Mouse (Mus musculus) gastrocnemius, adult 18-20 months (tissue): ENCODE data around the gene Mst1r. TPM values are rescaled to one million over a fixed set of nuclear protein-coding genes. Genes with fewer than 3 reads are reported as not detected.

Experiments used
- DNase-seq: peaks from one replicate; pipeline ENCODE4 v3.0.0; 2021; ENCODE audit warnings: low spot score
- total RNA-seq, 2 experiments: library from RNA; stranded (reverse); gene quantifications; 2 replicates each; pipeline ENCODE4 v1.2.3; 2021

The Mst1r gene
- total RNA-seq, 2 experiments from 2014 or later, result 0.39 to 0.52 TPM

GRCm38 (mm10) chr9:107950460-107951355 lies 44.0 kb downstream of the Mst1r start:
- DNase-seq, result peak; percentile 94

DNA sequence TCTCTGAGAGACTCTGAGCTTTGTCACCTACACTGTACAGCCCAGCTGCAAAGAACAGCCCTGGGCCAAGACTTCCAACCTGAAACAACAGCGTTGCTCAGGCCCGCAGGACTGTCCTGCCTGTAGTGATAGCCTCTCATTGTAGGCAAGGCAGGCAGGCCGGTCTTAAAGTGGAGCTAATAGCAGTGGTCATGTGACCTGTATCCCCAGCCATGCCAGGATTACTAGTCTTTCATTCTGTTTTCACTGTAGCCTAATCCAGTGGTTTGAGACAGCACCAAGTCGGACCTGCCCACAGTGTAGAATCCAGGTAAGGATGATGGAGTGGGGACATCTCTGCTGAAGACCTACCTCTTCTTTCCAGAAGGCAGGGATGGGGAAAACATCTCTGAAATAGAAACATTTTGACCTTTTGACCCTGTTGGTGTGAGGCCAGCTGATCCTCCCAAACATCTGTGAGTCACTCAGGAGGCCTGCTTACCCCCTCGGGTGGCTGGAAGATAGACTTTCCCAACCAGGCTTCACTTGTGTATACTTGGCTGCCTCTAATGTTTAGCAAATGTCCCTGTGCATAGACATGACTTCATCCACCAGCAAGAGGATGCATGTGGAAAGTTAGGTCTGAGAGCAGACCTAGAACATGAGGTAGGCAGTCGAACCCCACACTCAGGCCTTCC lies 49.1 kb downstream of the Mst1r start:
- peak; percentile 53 for DNase-seq

DNA sequence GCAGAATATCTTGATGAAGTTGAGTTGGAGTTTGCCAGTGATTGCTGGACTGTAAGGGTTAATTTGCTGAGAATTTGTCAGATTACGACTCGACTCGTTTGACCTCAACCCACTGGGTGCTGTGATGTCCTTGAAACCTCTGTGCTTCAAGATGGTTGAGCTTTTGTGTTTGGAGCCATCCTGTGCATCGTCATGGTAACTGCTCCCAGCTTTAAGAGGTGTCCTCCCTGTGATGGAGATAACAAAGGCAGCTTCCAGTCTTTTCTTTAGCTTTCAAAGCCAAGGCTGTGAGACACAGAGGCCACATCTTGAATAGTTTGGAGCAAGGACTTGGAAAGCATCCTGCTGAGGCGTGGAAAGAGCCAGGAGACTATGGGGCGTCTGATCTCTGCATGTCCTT lies 50.5 kb downstream of the Mst1r start:
- no peak for DNase-seq

DNA sequence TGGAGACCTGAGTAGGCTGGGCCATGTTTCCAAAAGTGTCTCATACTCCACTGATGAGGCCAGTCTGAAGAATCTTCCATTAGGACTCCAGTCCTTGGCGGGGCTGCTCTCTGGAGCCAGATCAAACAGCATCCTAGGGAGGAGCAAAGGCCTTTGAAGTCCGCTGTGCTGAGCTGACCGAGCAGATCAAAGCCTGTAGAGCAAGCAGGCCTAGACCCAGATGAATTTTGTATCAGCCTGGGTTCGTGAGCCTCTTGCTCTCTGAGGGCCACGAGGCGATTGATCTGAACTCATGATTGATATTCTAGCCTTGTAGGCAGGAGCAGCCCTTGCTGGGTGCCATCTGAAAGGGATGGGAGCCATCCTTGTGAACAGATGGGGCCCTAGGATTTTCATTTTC lies 53.2 kb downstream of the Mst1r start:
- DNase-seq, result no peak

- no peak for DNase-seq
Measured at GRCm38 (mm10) chr9:107960928-107961327, 54.3 kb downstream of the Mst1r start.

DNA sequence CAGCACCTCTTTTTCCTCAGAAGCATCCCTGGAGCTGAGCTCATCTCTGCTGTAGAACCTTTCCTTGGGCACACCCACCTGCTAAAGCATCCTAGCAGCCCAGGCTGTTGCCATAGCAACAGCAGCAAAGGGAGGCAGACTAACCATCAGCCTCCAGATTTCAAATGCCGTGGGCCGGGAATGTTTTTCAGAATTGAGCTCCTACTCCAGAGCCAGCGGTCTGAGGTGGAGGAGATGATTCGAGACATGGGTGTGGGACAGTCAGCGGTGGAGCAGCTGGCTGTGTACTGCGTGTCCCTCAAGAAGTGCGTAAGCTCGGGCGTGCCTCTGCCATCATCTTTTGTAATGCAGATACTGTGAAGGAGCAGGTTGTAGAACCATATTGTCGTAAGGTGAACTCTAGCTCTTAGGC lies 54.7 kb downstream of the Mst1r start:
- no peak for DNase-seq

DNA sequence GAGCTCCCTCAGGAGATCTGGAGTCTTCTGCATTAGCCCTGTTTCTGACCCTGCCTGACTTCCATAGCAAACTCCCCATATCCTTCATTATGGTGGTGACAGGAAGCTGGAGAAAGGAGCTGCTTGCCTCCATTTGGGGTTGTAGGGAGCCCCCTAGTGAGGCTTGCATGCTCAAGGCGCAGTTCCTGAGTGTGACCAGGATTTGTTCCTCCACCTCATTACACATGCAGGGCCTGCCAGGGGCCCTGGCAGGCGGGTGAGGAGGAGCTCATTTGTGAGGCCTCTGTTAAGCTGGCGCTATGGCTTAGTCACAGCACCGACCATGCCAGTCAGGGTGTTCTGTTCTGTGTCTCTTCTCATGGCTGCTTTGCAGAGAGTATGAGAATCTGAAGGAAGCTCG lies 55.2 kb downstream of the Mst1r start:
- DNase-seq, result no peak

DNA sequence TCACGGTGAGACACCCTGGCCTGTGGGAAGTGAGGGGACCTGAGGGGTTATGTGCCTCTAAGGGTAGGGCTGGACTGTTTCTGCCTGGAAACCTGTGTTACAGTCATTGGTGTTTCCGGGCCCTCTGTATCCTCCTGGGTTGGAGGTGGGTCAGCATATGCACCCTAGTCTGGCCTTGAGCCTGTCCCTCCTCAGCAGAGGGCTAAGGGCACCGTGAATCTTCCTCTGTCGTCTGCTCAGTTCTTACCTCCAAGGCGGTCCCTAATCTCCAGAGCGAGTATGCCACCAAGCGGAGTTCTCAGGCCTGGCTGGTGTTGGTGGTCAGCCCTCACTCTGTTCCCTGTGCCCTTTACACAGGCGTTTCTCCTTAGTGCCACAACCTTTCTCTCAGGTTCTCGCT lies 56.2 kb downstream of the Mst1r start:
- no peak for DNase-seq

- peak; percentile 77 for DNase-seq
Measured at GRCm38 (mm10) chr9:107963700-107964099, 57.0 kb downstream of the Mst1r start.

DNA sequence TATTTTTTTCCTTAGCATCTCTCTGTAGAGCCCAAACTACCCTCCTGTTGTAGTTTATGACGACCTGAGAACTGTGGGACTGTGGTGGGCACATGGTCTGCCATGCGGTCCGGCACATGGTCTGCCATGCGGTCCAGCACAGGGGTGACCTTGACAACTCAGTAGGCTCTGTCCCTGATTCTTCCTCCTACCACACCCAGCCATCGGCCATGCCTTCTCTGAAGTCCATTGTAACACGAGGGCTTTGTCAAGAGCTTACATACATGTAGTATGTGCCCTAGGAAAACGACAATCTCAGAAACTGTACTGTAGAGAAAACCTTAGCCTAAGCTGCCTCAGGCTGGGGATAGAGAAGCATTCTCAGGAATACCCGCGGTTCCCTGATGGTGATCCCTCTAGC lies 58.0 kb downstream of the Mst1r start:
- DNase-seq, result no peak

GRCm38 (mm10) chr9:107966676-107967075 lies 60.0 kb downstream of the Mst1r start:
- no peak for DNase-seq

GRCm38 (mm10) chr9:107967437-107967836 lies 60.8 kb downstream of the Mst1r start:
- no peak for DNase-seq

DNA sequence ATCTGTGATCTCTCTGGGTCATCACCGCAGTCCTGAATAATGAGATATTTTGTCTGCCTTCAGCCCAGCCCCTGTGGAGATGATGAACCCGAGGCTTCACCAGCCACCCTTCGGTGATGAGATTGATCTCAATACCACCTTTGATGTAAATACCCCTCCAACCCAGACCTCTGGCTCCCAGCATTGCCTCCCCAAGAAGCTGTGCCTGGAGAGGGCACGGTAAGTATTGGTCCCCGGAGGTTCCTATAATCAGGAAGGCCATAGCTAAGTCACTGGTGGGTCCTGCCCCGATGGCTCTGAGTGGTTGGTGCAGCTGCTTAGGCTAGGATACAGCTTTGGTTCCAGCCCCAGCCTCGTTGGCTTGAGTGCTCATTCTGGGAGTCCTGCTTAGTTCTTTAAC lies 61.9 kb downstream of the Mst1r start:
- DNase-seq, result no peak

Other genes starting within 250 kb of the Mst1r start
- 10 to 100 TPM; 57.7 to 62.0 TPM for gene Slc38a3, start 237.3 kb upstream of the Mst1r start, total RNA-seq
- gene Gnat1, start 227.2 kb upstream of the Mst1r start, total RNA-seq, result not detected
- 1 to 10 TPM; 6.2 to 6.8 TPM for gene Sema3f, start 196.4 kb upstream of the Mst1r start, total RNA-seq
- gene Rbm5, start 135.9 kb upstream of the Mst1r start, total RNA-seq, result 10 to 100 TPM; 34.3 to 40.5 TPM
- gene Rbm6, start 33.6 kb upstream of the Mst1r start, total RNA-seq, result 10 to 100 TPM; 16.6 to 18.3 TPM
- gene Mon1a, start 18.7 kb upstream of the Mst1r start, total RNA-seq, result 10 to 100 TPM; 10.8 to 11.1 TPM
- not detected for gene Actl11, start 21.6 kb downstream of the Mst1r start, total RNA-seq
- under 1 TPM; 0.26 to 0.34 TPM for gene Camkv, start 28.8 kb downstream of the Mst1r start, total RNA-seq
- gene Traip, start 43.3 kb downstream of the Mst1r start, total RNA-seq, result under 1 TPM; 0.27 to 0.62 TPM
- 1 to 10 TPM; 2.6 to 2.8 TPM for gene Uba7, start 68.6 kb downstream of the Mst1r start, total RNA-seq
- gene Gm20661, start 76.2 kb downstream of the Mst1r start, total RNA-seq, result not detected
- gene Inka1, start 79.0 kb downstream of the Mst1r start, total RNA-seq, result 1 to 10 TPM; 1.5 to 3.0 TPM
- not detected for gene Cdhr4, start 85.6 kb downstream of the Mst1r start, total RNA-seq
- gene Gm20662, start 89.5 kb downstream of the Mst1r start, total RNA-seq, result not detected
- gene Ip6k1, start 95.6 kb downstream of the Mst1r start, total RNA-seq, result 10 to 100 TPM; 17.6 to 22.8 TPM
- gene Gmppb, start 142.4 kb downstream of the Mst1r start, total RNA-seq, result 1 to 10 TPM; 4.0 to 4.4 TPM
- 1 to 10 TPM; 1.8 to 2.0 TPM for gene Amigo3, start 146.3 kb downstream of the Mst1r start, total RNA-seq
- not detected for gene Mst1, start 173.6 kb downstream of the Mst1r start, total RNA-seq
- gene Rnf123, start 176.5 kb downstream of the Mst1r start, total RNA-seq, result 100 to 1,000 TPM; 134 to 139 TPM
- 10 to 100 TPM; 25.7 to 27.8 TPM for gene Apeh, start 187.7 kb downstream of the Mst1r start, total RNA-seq